Mouse (Mus musculus) MEL (cell line): ENCODE measurements around the gene Amy2a5. TPM values are rescaled to one million over a fixed set of nuclear protein-coding genes. Genes with fewer than 3 reads are reported as not detected.
"Not testable (repeated sequence)": the region's sequence is repeated elsewhere in the genome, so short reads cannot be mapped to it uniquely, and the experiment has no call there.

Experiments used
- DNase-seq: peaks from one replicate; pipeline ENCODE4 v3.0.0; 2011; ENCODE audit warnings: low read depth, low spot score
- H3K27ac ChIP-seq: 2 replicates; pipeline ENCODE4 v1.5.1; 2012; ENCODE audit warnings: low read depth, mild to moderate bottlenecking, control low read depth, low read length, moderate library complexity; ENCODE audit not compliant: control insufficient read depth
- H3K27me3 ChIP-seq, 2 experiments: fragments of 150-350 bp in 1 of 2; sonication (generic) in 1 of 2; 2 replicates each; pipeline ENCODE4 v1.6.1; 2012; ENCODE audit warnings: low read length in 2 of 2, mild to moderate bottlenecking in 2 of 2, improper control_type of control experiment in 1 of 2, moderate library complexity in 1 of 2; ENCODE audit not compliant: insufficient read depth in 2 of 2, control insufficient read depth in 1 of 2
- H3K36me3 ChIP-seq, 2 experiments: 2 replicates each; pipeline ENCODE4 v1.6.1; 2012 to 2014; ENCODE audit warnings: low read length in 2 of 2, improper control_type of control experiment in 1 of 2, inconsistent platforms in 1 of 2, mild to moderate bottlenecking in 1 of 2; ENCODE audit not compliant: insufficient read depth in 2 of 2, control insufficient read depth in 1 of 2
- H3K4me1 ChIP-seq, 2 experiments: fragments of 150-350 bp in 1 of 2; sonication (generic) in 1 of 2; 2 replicates each; pipeline ENCODE4 v1.6.1; 2012; ENCODE audit warnings: low read length in 2 of 2, improper control_type of control experiment in 1 of 2, mild to moderate bottlenecking in 1 of 2; ENCODE audit not compliant: insufficient read depth in 2 of 2, control insufficient read depth in 1 of 2
- H3K4me3 ChIP-seq, 2 experiments: fragments of 150-350 bp in 1 of 2; sonication (generic) in 1 of 2; 2 replicates each; pipeline ENCODE4 v1.5.1; 2012; ENCODE audit warnings: low read depth in 2 of 2, low read length in 2 of 2, mild to moderate bottlenecking in 2 of 2, moderate library complexity in 2 of 2, control low read depth in 1 of 2, improper control_type of control experiment in 1 of 2; ENCODE audit not compliant: control insufficient read depth in 1 of 2, insufficient read depth in 1 of 2
- H3K79me2 ChIP-seq: 2 replicates; pipeline ENCODE4 v1.6.1; 2012; ENCODE audit warnings: mild to moderate bottlenecking, low read length, moderate library complexity; ENCODE audit not compliant: control insufficient read depth, poor library complexity, insufficient read depth
- H3K9ac ChIP-seq: 2 replicates; pipeline ENCODE4 v1.6.1; 2012; ENCODE audit warnings: low read depth, mild to moderate bottlenecking, control low read depth, low read length, moderate library complexity; ENCODE audit not compliant: control insufficient read depth, poor library complexity, severe bottlenecking
- H3K9me3 ChIP-seq: fragments of 150-350 bp; sonication (generic); replicated peaks from 2 replicates; pipeline ENCODE4 v1.6.1; 2012; ENCODE audit warnings: mild to moderate bottlenecking, low read length, improper control_type of control experiment, moderate library complexity; ENCODE audit not compliant: insufficient read depth
- BHLHE40 ChIP-seq: IDR thresholded peaks from 2 replicates; pipeline ENCODE4 v1.6.1; 2012; ENCODE audit warnings: low read depth, mild to moderate bottlenecking, inconsistent platforms, low read length, improper control_type of control experiment, borderline replicate concordance
- CHD2 ChIP-seq: IDR thresholded peaks from 2 replicates; pipeline ENCODE4 v1.6.1; 2011; ENCODE audit warnings: low read length, improper control_type of control experiment
- ELF1 ChIP-seq: IDR thresholded peaks from 2 replicates; pipeline ENCODE4 v1.6.1; 2014; ENCODE audit warnings: low read depth, mild to moderate bottlenecking, inconsistent platforms, low read length, improper control_type of control experiment, moderate library complexity
- EP300 ChIP-seq, 2 experiments: IDR thresholded peaks; 2 replicates each; pipeline ENCODE4 v1.6.1; 2011; ENCODE audit warnings: improper control_type of control experiment in 2 of 2, low read length in 2 of 2, low read depth in 1 of 2, mild to moderate bottlenecking in 1 of 2
- ETS1 ChIP-seq: IDR thresholded peaks from 2 replicates; pipeline ENCODE4 v1.6.1; 2012; ENCODE audit warnings: low read depth, mild to moderate bottlenecking, inconsistent platforms, low read length, improper control_type of control experiment, moderate library complexity
- GATA1 ChIP-seq: IDR thresholded peaks from 2 replicates; pipeline ENCODE4 v1.6.1; 2011; ENCODE audit warnings: low read depth, low read length, improper control_type of control experiment
- HCFC1 ChIP-seq: IDR thresholded peaks from 2 replicates; pipeline ENCODE4 v1.6.1; 2012; ENCODE audit warnings: low read depth, mild to moderate bottlenecking, inconsistent platforms, low read length, improper control_type of control experiment, moderate library complexity
- MAX ChIP-seq: IDR thresholded peaks from 2 replicates; pipeline ENCODE4 v1.6.1; 2011; ENCODE audit warnings: low read length, improper control_type of control experiment
- MAZ ChIP-seq: IDR thresholded peaks from 2 replicates; pipeline ENCODE4 v1.6.1; 2012; ENCODE audit warnings: low read depth, mild to moderate bottlenecking, inconsistent platforms, low read length, improper control_type of control experiment
- MYC ChIP-seq: IDR thresholded peaks from 2 replicates; pipeline ENCODE4 v1.6.1; 2011; ENCODE audit warnings: low read depth, mild to moderate bottlenecking, low read length, improper control_type of control experiment, moderate library complexity
- NRF1 ChIP-seq: IDR thresholded peaks from 2 replicates; pipeline ENCODE4 v1.6.1; 2014; ENCODE audit warnings: low read depth, mild to moderate bottlenecking, inconsistent platforms, low read length, improper control_type of control experiment, moderate library complexity; ENCODE audit not compliant: poor library complexity, insufficient read depth, severe bottlenecking
- POLR2AphosphoS5 ChIP-seq: IDR thresholded peaks from 2 replicates; pipeline ENCODE4 v1.6.1; 2012; ENCODE audit warnings: low read depth, borderline replicate concordance, mild to moderate bottlenecking, inconsistent platforms, low read length, moderate library complexity, mixed read lengths
- TAL1 ChIP-seq: IDR thresholded peaks from 2 replicates; pipeline ENCODE4 v1.6.1; 2012; ENCODE audit warnings: mild to moderate bottlenecking, inconsistent platforms, low read length, moderate library complexity, mixed read lengths
- ZC3H11A ChIP-seq: IDR thresholded peaks from 2 replicates; pipeline ENCODE4 v1.6.1; 2012; ENCODE audit warnings: low read depth, mild to moderate bottlenecking, inconsistent platforms, low read length, improper control_type of control experiment
- ZNF384 ChIP-seq: IDR thresholded peaks from 2 replicates; pipeline ENCODE4 v1.6.1; 2012; ENCODE audit warnings: low read depth, mild to moderate bottlenecking, inconsistent platforms, low read length, improper control_type of control experiment
- polyA plus RNA-seq, 2 experiments: library from polyadenylated mRNA; stranded (reverse) in 1 of 2; unstranded in 1 of 2; fragments of >175 nt in 1 of 2; fragments of >200 nt in 1 of 2; gene quantifications; 2 replicates each; pipeline versions ENCODE4 v1.2.1 to v1.2.4; 2012; ENCODE audit warnings: low replicate concordance in 2 of 2, low read depth in 1 of 2; ENCODE audit not compliant: insufficient read length in 2 of 2, insufficient read depth in 1 of 2, missing spikeins in 1 of 2
- total RNA-seq: library from RNA; depleted of rRNA; stranded (reverse); fragments of 300-350 nt; gene quantifications from 2 replicates; pipeline ENCODE4 v1.2.3, GENCODE M21; 2012; rRNA removed

Amy2a5 gene
- not detected in 2 replicates for total RNA-seq
- not detected for polyA plus RNA-seq

DNA sequence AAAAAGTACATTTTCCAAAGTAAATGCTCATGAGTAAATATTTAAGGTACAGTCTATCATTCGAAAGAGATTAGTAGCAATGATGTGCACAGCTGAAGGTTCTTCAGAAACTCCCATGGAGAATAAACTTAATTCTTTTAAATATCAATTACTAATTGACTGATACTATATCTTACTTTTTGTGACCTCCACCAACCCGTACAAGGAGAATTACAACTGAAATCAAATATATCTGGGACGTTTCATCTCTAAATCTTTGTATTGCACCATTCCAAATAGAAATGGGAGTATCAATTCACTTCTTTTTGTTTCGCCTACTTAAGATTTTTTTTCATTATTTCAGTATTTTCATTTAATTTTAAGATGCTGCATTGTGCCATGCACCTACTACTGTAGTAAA is at the start of gene Amy2a5:
Gene Amy2a5, minus strand, starts transcription at position 101 of the 400 bp plus-strand sequence.
- not testable (repeated sequence) for H3K4me1 ChIP-seq, H3K9ac ChIP-seq, H3K27me3 ChIP-seq, DNase-seq, H3K36me3 ChIP-seq, H3K79me2 ChIP-seq, H3K4me3 ChIP-seq, H3K27ac ChIP-seq, H3K9me3 ChIP-seq

DNA sequence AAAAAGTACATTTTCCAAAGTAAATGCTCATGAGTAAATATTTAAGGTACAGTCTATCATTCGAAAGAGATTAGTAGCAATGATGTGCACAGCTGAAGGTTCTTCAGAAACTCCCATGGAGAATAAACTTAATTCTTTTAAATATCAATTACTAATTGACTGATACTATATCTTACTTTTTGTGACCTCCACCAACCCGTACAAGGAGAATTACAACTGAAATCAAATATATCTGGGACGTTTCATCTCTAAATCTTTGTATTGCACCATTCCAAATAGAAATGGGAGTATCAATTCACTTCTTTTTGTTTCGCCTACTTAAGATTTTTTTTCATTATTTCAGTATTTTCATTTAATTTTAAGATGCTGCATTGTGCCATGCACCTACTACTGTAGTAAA is 32.7 kb upstream of the Amy2a5 start, which contains the start of gene Amy2a4:
Gene Amy2a4, minus strand, starts transcription at position 101 of the 400 bp plus-strand sequence.
- H3K36me3 ChIP-seq, H3K4me3 ChIP-seq, H3K79me2 ChIP-seq, H3K4me1 ChIP-seq, H3K9me3 ChIP-seq, DNase-seq, H3K27me3 ChIP-seq, H3K27ac ChIP-seq, H3K9ac ChIP-seq: not testable (repeated sequence)

DNA sequence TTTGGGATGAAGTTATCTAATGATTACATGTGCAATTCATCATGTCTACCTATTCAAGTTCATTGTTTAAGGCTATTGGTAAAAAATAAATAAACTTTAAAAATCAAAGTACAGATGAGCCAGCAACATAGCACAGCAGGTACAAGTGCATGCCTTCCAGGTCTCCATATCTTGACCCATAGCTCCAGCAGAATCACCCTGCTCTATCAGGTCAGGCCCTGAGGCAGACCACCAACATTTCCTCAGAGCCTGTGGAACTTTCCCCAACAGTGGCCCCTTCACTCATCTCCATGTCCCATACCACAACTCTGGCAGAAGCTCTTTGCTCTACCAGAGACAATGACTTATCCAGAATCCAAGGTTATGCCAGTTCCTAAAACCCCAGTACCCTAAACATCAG is 21.6 kb upstream of the Amy2a5 start:
- not testable (repeated sequence) for H3K79me2 ChIP-seq, H3K27ac ChIP-seq, H3K4me3 ChIP-seq, H3K9ac ChIP-seq, H3K36me3 ChIP-seq, H3K27me3 ChIP-seq, H3K4me1 ChIP-seq, DNase-seq, H3K9me3 ChIP-seq

DNA sequence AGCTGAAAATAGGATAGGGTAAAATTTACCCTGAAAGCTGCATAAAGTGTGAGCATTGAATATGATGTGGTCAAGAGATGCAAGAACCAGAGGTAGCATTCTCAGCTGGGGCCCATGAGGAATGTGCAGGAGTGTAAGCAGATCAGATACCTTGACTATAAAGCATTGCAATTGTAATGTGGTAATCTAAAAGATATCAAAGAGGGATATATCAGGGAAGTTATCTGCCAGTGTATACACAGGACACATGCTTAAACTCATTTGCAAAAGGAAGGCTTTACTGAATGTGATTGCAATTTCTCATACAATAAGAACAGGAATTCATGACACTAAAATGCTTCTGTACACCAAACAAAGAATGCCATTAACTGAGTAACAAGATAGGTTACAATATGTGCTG is 20.9 kb upstream of the Amy2a5 start:
- H3K36me3 ChIP-seq, H3K4me3 ChIP-seq, H3K79me2 ChIP-seq, H3K4me1 ChIP-seq, H3K9ac ChIP-seq, H3K27ac ChIP-seq, DNase-seq, H3K9me3 ChIP-seq, H3K27me3 ChIP-seq: not testable (repeated sequence)

DNA sequence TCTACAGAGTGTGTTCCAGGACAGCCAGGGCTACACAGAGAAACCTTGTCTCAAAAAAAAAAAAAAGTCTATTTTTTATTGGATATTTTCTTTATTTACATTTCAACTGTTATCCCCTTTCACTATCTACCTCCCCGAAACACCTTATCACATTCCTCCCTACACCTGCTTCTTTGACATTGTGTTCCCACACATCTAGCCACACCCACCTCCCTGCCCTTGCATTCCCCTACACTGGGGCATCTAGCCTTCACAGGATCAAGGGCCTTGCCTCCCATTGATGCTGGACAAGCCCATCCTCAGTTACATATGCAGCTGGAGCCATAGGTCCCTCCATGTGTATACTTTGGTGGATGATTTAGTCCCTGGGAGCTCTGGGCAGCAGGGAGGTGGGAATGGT is 31.5 kb downstream of the Amy2a5 start:
- Histone ChIP-seq H3K27me3 (no peaks in the 10 kb centered on the region), H3K9ac (no peak overlapping the region), H3K9me3 (no peaks in the 10 kb centered on the region), H3K27ac (no peak overlapping the region), H3K79me2 (no peaks in the 10 kb centered on the region), H3K4me3 (no peak overlapping the region), H3K4me1 (no peaks in the 10 kb centered on the region), H3K36me3 (no peaks in the 10 kb centered on the region)
- DNase-seq, result no peak
- TF ChIP-seq ELF1 (no peak), HCFC1 (no peak), NRF1 (no peak), ZC3H11A (no peak), GATA1 (no peak), CHD2 (no peak), ZNF384 (no peak), TAL1 (no peak), MYC (no peak), EP300 (IDR thresholded peaks at IDR 0.05; ENCODE audit: low read depth in 1 of 2, low read length in 2 of 2) (no peak), BHLHE40 (no peak), MAX (no peak), POLR2AphosphoS5 (no peak), MAZ (no peak), ETS1 (no peak)
